Mouse (Mus musculus): Measurements from ENCODE around the gene Grid2ip.

Grid2ip gene

DNA sequence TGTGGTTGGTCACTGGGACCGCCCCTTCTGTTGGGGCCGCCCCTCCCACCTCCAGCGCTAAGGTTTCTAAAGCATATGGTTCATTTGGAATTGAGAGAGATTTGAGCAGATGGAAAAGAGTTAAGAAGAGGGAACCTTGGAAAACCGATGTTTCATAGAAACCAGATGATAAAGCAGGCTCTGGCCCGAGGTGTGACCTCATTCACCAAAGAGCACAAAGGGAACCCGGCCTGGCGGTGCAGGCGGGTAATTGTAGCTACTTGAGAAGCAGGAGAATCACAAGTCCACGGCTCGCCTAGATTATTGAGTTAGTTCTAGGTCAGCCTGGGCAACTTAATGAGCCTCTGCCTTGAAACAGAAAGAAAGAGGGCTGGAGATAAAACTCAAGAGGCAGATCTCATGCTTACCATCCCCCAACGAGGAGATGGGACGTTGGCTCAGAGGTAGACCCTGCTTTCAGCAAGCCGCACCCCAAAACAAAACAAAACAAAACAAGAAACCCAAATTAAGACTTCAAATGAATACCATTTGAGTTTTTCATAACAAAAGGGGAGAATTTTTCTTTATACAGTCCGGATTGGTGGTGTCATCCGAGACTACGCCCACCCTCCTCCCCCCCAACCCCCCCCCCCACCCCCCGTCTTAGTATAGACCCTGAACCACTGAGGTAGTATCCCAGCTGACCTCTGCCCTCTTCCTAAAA is at the start of gene Grid2ip:
Gene Grid2ip (plus strand): TSS at position 653 of the 703 bp plus-strand sequence.
- no peak for DNase-seq (ENCODE audit: low read depth, low spot score)

- DNase-seq (ENCODE audit: low read depth, low spot score): no peak
These were observed 48.3 kb upstream of the Grid2ip start for GRCm38 (mm10) chr5:143308825-143309224.

GRCm38 (mm10) chr5:143309916-143310315 is 47.2 kb upstream of the Grid2ip start:
- DNase-seq (ENCODE audit: low read depth, low spot score): no peak

DNA sequence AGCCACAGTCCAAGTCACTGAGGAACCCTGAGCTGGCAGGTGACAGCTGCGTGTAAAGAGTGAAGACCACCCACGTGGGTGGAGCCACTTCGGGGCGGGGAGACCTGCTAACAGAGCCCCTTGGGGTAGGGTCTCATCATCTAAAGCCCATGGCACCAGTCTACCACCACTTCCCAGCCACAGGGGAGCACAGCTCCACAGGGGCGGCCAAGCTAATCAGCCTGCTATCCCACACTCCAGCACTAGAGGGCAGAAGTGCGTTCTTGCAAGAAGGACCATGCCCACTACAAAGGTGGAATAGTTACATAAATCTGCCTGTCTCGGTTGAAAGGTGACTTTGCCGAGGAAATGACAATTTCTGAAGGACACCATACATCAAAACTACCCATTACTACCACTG is 45.3 kb upstream of the Grid2ip start:
- DNase-seq (ENCODE audit: low read depth, low spot score): peak; percentile 84

DNA sequence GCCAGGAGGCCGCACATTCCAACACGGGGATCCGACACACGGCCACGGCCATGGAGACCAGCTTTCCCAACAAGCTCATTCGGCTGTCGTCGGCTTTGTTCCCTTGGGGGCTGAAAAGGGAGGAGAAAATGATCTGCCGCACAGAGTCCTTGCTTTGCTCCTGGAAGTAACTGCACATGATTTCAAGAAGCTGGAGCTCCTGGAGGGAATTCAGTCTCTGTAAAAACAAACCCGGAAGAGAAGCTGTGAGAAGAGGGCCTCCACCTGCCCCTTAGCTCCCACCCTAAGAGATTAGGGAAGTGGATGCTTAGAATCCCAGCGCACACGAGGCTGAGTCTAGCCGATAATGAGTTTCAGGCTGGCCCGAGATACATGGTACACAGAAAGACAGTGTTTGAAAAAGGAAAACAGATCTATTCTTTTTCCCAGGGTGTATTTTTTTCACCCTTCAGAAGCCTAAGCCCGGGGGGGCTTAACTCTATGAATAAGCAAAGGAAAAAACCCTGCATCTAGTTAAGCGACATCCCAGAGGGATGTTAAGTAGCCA is 42.9 kb upstream of the Grid2ip start:
- DNase-seq (ENCODE audit: low read depth, low spot score): no peak

- peak; percentile 91 for DNase-seq (ENCODE audit: low read depth, low spot score)
These were observed 42.2 kb upstream of the Grid2ip start, which contains the start of gene E130309D02Rik for GRCm38 (mm10) chr5:143314730-143315513. Gene E130309D02Rik, minus strand, starts transcription at chr5:143315360.

GRCm38 (mm10) chr5:143315514-143315888 is 41.6 kb upstream of the Grid2ip start:
- no peak for DNase-seq (ENCODE audit: low read depth, low spot score)

- no peak for DNase-seq (ENCODE audit: low read depth, low spot score)
These were observed 40.4 kb upstream of the Grid2ip start for GRCm38 (mm10) chr5:143316605-143317287.

DNA sequence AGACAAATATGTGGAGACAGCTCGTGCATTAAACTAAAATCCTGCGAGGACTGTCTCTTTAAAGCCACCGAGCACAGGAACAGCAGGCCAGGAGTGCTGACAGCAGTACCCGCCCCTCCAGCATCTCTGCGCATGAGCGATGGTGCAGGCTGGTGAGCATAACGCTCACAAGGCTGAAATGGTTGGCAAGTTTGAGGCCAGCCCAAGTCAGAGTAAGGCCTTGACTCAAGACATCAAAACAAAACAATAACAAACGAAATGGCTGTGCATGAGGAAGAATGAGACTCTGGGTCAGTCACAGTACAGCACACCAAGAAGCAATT is 39.9 kb upstream of the Grid2ip start:
- DNase-seq (ENCODE audit: low read depth, low spot score): no peak

DNA sequence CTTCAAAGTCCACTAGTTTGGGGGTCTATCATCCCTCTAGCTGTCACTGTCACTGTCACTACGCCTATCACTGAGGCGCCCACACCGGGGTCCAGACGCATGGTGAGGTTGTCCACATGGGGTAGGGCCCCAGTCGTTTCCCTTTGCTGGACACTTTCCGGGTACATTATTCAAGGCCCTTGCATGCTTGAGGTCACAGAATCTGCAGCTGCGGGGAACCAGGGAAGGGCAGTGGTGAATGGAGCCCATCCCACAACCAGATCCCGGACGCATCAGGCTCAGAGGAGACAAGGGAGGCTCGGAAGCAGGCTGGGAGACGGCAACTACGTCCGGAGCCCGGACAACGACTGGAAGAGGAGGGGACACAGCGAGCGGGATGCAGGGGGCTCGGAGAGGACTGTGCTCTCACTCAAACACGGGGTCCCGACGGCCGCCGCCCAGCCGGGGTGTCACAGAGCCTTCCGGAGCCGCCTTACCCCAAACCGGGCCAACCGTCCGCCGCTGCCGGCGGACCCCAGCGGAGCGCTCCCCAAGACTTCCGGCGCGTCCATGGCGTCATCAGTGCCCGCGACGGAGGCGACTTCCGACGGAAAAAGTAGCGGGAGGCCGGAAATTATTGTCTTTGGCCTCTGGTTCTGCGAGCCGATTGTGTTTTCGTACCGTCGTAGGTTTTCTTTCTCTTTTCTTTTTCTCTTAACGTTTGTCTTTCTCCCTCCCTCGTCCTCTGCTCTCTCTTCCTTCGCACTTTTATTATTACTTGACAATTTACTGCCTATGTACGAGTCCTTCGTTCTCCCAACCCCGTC is 28.2 kb upstream of the Grid2ip start, which contains the start of gene Zdhhc4:
Gene Zdhhc4 (minus strand): TSS at position 567 of the 806 bp plus-strand sequence.
- DNase-seq (ENCODE audit: low read depth, low spot score): peak; percentile 92

- DNase-seq (ENCODE audit: low read depth, low spot score): peak; percentile 79
These were observed 23.3 kb upstream of the Grid2ip start for GRCm38 (mm10) chr5:143333872-143334271.

DNA sequence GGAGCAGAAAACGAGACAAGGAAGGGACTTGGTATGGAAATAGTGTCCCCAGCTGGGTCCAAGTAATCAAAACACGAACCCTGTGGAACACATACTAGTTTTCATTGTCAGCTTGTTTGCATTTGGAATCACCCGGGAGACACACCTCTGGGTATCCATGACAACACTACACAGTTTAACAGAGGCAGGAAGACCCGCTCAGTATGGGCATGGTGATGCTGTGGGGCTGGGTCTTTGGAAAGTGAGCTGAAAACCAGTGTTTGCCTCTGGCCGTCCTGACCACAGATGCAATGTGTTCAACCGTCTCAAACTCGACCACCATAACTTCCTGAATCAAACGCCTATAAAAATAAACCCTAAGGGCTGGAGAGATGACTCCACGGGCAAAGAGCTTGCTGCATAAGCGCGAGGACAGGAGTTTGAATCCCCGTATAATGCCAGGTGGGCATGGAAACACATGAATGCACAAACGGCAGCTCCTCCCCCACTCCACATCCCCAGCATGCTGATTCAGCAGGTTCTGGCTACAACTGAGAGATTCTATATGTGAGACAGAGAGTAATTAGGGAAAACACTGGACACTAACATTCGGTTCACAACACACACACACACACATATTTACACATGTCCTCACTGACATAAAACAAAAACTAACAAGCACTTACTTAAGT is 22.6 kb upstream of the Grid2ip start:
- DNase-seq (ENCODE audit: low read depth, low spot score): no peak

DNA sequence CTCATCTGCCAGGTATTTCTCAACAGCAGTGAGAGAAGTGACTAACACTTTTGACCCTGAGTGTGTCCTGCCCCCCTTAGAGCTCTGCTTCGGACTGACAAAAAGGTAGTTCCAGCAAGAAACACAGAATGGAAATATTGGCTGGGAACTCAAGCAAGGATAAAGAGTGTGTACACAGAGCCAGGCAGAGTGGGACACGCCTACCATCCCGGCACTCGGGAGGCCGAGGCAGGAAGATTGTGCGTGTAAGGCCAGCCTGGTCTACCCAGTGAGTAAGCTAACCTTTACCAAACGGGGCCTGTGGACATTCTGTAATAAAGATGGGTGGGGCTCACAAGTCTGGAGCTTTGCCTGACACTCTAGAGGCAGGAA is 22.1 kb upstream of the Grid2ip start:
- DNase-seq (ENCODE audit: low read depth, low spot score): no peak

- peak; percentile 25 for DNase-seq (ENCODE audit: low read depth, low spot score)
These were observed 20.6 kb upstream of the Grid2ip start for GRCm38 (mm10) chr5:143336559-143336958.

GRCm38 (mm10) chr5:143339603-143340002 is 17.5 kb upstream of the Grid2ip start:
- no peak for DNase-seq (ENCODE audit: low read depth, low spot score)

- DNase-seq (ENCODE audit: low read depth, low spot score): no peak
These were observed 10.8 kb upstream of the Grid2ip start for GRCm38 (mm10) chr5:143346367-143346766.

DNA sequence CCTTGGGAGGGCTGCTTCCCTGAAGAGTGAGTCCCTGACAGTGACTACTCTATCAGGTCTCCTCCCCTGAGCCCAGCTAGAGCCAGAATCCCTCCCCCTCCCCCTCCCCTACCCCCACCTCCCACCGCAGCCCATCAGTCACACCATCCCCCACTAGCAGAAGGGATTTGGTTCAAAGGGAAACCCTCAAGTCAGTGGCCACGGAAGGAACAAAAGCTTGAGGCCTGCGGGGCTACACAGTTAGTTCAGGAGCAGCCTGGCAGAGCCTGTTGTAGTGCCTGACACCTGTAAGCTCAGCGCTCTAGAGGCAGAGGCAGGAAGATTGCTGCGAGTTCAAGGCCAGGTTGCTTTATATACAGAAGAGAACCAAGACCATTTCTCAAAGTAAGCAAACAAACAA is 1.1 kb upstream of the Grid2ip start:
- DNase-seq (ENCODE audit: low read depth, low spot score): no peak

DNA sequence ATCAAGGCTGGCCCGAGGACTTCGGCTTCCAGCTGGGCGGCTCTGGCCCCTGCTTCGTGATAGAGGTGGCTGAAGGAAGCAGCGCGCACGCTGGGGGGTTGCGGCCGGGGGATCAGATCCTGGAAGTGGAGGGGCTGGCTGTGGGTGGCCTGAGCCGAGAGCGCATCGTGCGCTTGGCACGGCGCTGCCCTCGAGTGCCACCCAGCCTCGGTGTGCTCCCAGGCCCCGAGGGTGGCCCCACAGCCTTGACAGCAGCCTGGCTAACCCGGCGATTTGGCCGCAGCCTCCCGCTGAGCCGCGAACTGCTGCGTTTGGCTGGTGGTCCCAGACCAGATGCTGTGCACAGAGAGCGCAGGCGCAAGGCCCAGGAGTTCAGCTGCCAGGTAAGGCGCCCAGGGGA is 426 bp downstream of the Grid2ip start:
- no peak for DNase-seq (ENCODE audit: low read depth, low spot score)

DNA sequence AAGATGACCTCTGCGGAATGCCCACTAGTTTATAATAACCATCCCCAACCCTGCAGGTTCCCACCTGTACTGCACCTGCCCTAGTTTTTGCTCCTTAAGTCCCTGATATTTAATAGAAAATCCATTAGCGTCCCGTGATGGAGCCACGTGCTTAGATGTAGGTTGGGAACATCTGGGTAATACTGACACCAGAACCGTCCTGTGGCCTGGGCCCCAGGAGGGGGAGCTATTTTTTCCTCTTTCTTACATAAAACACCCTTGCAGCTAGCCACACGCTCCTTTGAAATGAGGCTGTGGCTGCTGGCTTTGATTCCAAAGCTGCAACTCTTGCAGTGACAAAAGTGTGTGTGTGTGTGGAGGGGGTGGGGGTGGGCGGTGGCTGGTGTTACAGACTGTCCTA is 2.1 kb downstream of the Grid2ip start:
- no peak for DNase-seq (ENCODE audit: low read depth, low spot score)

DNA sequence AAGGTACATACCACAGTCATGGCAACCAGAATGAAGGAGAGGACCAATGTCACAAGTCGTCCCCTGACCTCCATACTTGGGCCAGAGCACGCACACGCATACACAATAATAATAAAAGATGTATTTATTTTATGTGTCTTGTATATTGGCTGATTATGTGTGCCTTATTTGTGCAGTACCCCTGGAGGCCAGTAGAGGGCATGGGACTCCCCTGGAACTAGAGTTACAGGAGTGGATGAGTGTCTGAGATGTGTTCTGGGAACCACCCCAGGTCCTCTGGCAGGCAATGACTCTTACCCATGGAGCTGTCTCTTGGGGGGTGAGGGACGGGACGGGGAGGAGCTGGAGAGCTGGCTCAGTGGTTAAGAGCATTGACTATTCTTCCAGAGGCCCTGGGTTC is 2.9 kb downstream of the Grid2ip start:
- no peak for DNase-seq (ENCODE audit: low read depth, low spot score)

DNA sequence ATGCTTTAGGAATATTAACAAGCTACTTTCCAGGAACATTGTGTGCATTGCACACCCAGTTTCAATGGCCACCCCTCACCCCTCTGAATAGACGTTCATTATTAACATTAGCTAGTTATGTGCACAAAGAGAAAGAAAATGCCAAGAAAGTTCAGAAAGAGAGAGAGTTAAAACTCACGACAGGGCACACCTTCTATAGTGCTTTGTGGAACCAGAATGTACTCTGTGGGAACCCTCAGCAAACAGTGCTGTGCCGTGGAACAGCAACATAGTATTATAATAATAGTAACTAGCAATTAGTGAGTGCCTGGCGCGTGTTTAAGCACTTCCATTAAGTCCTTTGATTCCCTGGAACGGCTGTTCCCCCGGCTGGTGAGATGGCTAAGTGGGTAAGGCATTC is 4.3 kb downstream of the Grid2ip start:
- DNase-seq (ENCODE audit: low read depth, low spot score): no peak

Measured in CD4-positive helper T cell, adult 2 months (primary cell).